Mouse (Mus musculus): ENCODE data around the gene Tmem178b.

The Tmem178b gene

DNA sequence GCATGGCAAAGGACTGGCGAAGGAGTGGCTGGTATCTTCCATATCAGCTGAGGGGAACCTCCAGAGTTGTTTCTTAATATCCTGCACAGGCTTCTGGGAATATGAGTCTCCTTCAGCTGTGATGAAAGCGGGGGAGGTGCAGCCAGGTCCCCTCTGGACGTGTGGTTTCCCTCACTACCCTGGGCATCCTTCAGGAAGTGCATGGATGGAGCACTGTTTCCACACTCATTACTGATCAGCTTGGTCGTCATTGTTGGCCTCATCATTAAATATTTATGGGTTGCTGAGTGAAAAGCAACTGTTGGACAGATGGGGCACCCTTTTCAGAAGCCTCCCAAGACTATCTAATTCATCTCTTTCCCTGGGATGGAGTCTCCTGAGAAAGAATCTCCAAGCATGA is 146.3 kb downstream of the Tmem178b start:
- DNase-seq, result no peak

DNA sequence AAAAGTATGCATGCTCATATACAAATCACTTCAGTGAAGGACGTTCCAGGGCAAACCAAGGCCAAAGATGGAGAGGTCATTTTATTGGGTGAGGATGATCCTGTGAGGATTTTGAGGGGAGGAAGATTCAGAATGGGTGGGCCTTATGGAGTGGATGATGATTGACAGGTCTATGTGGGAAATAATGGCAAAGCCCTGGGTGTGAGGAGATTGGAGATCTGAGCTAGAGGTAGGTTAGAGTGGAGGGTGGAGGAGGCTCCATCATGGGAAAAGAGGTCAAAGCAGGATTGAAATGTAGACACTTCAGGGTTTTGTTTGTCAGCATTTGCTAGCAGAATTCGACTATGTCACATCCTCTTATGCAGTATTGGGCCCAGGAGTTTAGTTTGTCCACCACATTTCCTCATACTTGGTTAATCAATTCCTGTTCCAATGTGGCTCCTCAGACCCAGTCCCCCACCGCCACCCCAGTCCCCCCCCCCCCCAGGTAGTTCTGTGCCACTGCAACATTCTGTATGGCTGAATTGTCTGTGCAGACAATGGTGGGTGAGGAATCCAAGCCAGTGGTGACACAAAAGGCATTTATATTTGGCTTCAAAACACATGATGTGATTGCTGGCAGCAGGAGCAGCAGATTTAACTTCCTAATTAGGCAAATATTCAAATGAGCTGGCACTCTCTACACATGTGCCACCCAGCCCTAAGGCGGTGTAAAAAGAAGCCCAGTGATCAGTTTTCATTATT is 150.7 kb downstream of the Tmem178b start:
- peak; percentile 48 to 61 for DNase-seq

DNA sequence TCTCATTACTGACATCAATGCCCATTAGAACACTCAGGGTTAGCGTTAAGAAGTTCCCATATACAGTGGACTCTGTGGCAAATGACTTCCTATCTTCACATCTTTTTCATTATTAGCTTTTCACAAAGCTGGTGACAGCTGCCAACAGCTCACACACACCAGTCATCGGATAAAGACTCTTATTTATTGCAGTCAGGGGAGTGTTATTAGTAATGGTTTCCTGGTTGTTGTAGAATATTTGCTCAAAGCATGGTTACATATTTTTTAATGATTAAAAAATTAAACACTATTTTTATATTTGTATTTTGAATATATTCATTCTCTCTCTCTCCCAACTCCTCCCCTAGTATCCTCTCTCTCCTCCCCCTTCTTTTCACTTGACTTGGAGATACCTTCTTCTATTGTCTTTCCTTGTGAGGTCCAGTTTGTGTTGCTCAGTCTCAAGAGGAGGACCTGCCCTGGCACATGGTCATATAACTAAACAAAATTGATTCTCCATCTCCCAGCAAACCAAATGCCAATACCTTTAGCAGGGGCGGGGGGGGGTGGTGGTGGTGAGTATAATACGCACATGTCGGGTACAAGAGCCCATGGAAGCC is 151.4 kb downstream of the Tmem178b start:
- DNase-seq, result no peak

DNA sequence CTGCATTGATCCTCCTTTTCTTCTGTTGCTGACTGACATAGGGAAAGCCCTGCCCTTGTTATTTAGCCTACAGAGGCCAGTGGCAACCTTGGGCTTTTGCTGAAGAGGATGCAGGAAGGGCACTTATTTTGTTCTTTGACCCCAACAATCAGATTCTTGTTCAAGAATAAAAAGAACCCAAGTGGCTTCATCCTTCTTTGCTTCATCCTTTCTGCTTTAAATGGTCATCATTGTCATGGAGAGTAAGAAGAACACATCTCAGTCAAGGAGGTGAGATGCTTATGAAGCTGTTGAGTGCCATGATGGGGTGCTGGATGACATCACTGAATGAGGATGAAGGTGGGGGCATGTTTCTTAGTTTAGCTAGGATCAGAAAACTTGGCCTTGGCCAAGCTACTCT is 159.8 kb downstream of the Tmem178b start:
- DNase-seq, result no peak

DNA sequence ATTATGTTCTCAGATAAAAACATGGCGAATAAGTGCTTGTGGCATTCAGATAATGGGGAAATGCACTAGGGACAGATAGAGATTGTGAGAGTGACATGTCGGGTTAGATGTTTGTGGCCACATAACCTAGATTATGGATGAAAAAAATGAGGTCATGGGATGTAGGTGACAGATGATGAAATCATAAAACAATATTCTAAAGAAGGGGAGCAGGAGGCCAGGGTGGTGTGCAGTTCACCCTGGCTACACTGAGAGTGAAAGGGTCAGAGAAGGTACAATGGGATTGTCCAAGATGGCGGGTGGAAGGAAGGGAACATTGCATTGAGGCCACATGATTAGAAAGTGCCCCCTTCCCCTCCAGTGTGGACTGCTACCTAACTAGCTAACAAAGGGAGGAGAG is 160.9 kb downstream of the Tmem178b start:
- no peak for DNase-seq

DNA sequence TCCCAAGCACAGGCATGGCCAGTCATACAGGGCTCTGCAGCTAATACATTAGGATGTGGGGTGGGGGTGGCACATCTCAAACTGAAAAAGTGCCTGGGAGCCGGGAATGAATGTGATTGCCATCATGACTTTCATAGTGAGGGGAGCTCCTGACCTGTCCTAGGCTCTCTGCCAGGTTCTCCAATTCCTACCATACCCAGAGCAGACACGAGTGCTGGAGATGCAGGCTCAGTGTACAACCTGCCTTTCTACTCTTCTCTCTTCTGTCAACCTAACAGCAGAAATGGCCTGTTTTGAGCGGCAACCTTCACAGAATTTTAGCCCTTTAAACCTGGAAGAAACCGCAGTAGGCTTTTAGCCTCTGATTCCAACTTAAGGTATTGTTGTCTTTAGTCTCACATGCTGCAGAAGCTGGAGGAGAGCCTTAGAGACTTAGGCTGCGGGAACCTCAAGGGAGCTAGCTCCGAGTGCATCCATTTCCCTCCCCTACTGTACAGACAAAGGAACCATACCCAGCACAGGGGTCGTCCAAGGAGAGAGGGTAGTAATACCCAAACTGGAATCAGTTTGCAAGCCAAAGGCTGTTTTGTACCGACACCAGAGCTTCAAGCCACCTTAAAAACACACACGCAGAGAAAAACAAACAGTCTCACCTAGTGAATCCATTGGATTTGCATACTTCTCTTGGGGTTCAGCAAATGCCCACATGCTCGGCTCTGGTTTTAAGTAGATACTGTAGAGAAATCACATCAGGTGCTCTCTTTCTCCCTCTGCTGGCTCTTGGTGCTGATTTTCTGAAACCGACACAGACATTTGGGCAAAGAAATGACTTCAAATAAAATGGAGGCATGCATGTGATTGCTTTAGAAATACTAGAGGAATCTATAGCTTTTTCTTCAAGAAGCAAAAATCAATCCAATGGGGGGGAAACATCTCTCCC is 176.2 kb downstream of the Tmem178b start:
- DNase-seq, result peak; percentile 81

DNA sequence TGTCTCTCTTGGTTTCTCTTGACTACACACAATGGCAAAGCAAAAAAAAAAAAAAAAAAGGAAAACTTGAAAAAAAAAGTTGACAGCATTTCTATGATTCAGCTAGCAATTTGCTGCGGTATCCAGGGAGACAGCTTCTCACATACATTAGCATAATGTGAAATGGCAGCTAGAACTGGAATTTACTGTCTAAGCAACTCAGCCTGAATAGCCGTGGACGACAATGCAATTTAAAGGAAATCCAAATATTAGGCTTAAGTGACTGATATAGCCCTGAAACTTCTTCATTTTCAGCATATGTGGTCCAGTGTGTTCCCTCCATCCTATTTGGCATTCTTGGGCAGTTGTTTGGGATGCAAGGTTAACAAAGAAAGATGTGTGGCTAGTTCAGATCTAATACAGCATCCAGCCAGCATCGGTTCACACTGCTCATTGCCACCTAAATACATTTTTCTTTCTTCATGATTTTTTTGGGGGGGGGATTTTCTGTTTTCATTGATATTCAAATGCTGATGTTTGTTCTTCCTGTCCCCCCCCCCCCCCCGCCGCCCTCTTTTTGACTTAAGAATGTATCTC is 176.9 kb downstream of the Tmem178b start:
- no peak for DNase-seq

DNA sequence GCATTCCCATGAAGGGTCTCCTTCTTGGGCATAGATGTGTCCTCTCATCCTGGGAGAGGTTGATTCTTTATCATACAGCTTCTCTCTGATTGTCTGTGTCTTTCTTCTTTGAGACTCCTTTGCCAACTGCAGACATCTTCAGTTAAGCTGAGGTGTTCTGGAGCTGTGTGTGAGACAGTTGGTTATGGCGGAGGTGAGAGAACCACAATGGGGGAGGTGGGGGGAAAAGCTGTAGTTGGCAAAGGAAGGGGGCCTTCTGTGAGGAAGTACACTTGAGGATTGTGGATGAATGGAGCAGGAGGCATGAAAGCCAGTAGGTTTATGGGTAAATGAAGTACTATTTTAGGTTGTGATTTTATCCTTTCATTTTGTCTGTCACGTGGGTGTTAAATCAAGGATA is 178.6 kb downstream of the Tmem178b start:
- no peak for DNase-seq

DNA sequence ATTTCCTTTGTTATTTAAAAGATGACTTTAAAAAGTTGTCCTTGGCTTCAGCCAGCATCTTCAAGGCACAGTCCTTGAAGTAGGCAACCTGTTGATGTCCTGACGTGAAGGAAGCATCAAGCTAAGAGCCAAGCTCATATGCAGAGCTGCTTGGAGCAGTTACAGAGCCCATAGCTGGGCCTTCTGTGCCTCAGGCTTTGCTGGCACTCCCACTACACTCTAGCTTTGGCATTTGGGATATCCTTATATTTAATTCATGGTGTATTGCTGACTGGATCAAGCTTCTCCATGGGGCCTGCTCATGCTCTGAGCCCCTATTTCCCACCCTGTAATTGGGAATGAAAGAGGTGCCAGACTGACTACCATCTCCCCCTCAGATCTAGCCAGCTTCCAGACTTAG is 179.5 kb downstream of the Tmem178b start:
- no peak for DNase-seq

DNA sequence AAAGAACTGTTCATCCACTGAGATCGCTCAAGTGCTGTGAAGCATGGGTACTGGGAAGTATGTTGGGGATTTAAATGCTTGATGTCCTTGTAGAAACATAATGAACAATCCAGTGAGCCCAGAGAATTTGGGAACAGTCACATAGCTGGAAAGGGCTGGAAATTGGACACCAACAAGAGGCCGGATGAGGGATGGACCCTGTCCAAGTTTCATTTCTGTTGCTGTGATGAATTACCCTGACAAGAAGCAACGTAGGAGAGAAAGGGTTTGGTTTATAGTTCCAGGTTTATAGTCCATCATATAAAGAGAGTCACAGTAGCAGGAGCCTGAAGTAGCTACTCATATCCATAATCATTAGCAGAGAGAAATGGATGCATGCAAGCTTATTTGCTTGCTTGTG is 186.4 kb downstream of the Tmem178b start:
- no peak for DNase-seq

DNA sequence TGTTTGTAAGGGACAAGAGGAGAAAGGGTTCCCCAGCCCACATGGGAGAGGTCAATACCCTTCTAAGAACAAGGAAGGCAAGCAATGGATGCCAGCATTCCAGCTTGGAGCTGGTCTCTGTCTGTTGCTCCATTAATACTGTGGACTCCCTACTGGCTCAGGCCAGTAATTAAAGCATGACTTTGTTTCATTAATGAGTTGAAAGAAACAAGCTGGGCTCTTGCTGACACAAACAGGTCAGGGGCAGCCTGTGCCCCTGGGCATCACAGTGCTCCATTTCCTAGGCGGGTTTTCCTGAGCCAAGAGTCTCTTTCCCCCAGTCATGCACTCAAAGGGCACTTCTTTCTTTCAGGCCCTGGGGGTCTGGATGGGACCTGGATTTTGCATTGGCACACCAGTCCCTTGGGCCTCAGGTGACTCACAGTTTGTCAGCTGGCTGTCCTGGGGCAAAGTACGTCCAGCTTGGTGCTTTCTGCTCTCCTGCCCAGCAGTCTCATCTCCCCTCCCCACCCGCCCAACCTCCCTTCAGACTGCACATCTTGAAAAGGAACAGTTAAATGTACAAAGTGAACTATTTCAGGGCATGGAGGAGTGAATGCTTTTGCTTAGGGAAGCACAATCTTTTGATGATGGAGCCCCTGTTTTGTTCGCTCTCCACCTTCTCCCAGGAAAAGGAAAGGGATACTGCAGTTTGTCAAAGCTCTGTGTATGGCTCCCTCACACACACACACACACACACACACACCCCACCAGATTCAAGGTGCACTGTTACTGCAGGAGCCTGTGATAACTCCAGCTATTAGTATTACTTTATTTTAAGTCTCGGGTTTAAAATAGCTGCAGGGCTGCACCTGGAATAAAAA is 188.5 kb downstream of the Tmem178b start:
- DNase-seq, result peak in 1 of 2 experiments; percentile 51

DNA sequence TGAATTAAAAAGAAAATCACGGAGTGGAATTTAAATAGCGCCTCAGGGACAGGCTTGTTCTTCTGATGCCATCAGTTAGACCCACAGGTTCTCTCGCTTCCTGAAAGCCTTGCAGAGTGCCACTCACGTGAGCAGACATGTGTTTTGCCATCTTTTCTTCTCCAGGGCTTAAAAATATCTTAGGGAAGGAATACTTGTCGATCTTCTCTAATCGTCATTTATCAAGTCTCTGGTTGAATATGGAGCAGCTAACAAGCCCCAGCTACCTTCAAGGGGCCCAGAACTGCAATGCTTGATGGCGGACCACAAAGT is 189.1 kb downstream of the Tmem178b start:
- DNase-seq, result no peak

DNA sequence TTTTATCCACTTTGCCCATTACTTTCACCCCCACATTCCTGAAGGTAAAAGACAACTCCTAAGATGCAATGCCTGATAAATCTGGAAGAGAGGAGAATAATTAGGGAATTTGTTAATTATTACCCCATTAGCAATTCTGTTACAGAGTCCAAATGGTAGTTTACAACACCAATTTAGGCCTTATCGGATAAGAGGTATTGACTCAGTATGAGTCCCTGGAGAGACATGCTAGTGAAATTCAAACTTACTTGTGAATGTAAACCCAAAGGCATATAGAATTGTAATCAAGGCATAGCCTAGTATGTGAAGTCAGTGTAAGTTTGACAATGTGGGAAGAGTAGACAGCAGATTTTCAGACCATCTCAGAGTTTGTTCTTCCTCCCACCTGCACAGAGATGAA is 190.4 kb downstream of the Tmem178b start:
- no peak for DNase-seq

DNA sequence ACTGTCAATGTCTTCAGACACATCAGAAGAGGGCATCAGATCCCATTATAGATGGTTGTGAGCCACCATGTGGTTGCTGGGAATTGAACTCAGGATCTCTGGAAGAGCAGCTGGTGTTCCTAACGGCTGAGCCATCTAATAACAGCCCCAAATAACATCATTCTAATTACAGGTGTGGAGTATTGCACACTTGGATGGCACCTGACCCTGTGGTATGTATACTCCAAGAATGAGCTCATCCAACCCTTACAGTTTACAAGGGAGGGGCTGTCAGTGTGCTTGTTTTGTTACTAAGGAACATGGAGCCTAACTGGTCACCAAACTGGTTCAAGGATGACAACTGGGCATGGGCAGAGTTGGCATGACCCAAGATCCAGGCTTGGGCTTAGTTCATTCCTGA is 190.8 kb downstream of the Tmem178b start:
- DNase-seq, result no peak

DNA sequence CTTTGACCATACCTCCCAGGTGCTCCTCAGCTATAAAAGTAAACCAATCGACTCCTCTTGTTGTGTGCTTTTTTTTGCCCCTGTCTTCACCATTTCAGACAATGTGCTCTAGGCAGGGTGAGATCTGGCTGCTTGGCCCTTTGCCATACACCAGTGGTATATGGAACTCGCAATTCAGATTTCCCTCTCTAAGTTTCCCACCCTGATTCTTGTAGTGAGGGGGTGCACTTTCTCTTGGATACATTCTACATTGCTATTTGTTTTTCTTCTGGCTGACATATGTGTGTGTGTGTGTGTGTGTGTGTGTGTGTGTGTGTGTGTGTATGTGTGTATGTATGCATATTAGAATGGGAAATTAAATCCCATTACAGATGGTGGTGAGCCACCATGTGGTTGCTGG is 191.3 kb downstream of the Tmem178b start:
- peak; percentile 44 to 62 for DNase-seq

DNA sequence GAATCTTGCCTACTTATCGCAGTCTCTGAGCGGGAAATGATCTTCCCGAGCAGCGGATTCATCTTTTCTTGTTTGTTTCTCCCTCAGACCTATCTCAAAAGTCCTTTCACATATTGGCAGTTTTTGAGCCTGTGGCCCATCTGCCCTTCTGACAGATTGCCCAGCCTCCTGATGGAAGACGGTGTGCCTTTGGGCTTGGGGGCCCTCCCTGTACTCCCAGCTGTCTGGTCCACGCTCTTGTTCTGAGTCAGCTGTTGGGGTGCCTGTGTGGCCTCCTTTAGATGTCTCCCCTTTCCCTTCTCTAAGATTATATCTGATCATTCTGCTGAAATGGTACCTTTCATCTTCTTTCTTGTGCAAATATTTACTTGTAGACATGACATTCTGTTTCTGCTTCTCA is 195.4 kb downstream of the Tmem178b start:
- peak; percentile 83 to 87 for DNase-seq

DNA sequence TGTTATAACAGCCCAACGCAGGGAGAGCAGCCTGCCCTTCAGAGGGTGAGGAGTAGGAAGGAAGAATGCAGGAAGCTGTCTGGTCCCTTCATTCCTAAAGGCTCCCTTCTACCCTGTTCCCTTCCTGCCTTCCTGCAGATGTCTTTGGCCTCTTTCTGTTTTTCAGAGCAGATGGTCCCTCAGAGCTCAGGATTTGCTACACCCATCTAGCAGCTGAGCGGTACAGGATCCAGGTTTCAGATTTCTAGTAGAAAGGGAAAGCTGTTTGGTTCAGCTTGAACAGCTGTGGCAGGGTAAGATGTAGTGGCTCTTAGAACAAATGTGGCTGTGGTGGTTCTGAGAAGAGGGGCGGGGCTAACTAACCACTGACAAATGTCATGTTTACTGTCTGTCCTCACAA is 197.9 kb downstream of the Tmem178b start:
- DNase-seq, result peak; percentile 35 to 37

DNA sequence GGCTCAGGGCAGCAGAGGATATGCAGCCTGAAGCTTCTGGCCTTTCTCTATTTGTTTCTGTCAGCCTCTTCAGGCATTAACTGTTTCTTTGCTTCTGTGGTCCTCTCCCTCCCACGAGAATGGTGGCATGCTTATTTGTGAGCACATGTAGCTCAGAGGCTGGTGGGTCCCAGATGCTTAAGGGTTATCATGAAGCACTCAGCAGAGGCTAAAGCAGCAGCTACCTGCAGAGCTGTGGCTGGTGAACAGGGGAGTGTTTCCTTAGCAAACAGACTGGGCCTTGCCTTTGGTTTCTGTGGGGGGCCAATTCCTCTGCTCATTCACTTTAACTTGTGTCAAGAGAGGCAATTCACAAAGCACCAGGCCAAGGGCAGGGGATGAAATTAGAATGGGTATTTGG is 203.0 kb downstream of the Tmem178b start:
- DNase-seq, result no peak

DNA sequence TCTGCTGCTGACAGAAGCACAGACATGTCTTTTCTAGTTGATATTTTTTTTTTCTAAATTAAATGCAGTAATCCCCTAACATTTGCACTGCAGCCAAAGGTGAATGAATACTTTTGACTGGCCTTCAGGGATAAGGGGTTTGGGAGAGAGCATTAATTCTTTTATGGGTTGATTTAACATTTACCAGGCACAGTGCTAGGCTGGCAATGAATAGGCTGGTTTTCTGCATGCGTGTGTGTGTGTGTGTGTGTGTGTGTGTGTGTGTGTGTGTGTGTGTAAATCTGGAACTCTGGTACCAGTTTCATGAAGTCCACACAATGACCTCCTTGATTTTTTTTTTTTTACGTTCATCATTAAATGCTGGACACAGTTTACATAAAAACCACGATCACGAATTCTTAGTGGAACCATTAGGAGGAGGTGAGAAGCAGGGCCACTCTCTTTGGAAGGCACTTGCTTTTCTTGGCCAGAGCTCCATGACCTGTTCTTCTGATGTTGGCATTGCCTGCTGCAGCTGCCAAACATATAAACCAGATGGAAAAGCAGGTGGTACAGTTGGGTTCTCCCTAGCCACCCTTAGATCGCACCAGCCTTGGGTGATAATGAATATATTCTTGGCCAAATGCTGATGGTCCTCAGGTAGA is 203.7 kb downstream of the Tmem178b start:
- DNase-seq, result no peak

DNA sequence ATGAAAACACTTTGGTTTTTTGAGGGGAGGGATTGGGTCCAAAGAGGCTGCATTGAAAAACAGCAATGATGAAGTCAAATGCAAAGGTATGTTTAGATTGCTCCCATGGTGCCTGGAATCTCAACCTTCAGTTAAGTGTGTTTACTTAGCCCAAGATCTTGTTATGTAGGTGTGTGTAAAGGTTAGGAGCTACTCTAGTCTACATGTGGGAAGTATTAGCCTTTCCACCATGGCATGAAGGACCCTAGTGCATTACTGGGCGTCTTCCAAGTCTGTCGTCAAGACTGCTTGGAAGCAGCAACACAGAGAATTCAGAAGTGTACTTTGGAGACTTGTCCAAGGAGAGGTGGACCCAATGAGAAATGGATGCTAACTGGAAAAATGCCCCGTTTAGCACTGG is 205.3 kb downstream of the Tmem178b start:
- no peak for DNase-seq

DNA sequence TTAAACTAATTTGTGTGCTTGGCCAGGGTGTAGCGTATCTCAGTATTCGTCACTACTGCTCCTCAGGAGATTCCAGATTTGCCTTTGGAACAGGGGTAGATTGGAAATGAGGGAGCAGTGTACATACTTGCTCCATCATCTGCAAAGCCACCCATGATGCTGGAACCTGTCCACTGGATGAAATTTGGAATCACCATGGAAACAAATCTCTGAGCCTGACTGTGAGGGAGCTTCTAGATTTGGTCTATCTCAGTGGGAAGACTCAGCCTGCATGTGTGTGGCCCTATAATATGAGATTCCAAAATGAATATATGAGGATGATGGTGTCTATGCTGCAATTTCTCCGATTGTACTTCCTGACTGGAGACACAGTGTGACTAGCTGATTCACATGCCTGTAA is 210.7 kb downstream of the Tmem178b start:
- DNase-seq, result no peak

DNA sequence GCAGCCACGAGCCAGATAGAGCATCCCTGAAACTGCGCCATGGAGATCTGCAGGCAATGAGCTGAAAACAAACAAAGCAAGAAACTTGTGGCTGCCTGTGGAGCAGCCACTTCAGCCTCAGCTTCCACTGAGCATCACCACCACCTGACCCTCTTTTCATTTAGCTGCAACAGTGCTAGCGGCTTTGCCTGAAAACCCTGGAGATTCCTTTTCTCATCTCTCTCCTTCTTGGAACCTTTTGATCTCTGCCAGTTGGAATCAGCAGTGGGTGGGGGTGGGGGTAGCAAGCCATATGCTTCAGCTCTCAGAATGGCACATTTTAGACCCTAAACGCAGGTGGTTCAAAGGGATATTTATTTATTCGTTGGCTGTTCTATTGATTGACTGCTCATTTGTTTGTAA is 218.2 kb downstream of the Tmem178b start:
- DNase-seq, result peak; percentile 47 to 59
